Mouse (Mus musculus) telencephalon, adult 2 months (tissue): ENCODE measurements around the gene Bcl2l2.

ENCODE experiments used
- DNase-seq: peaks from one replicate; pipeline ENCODE4 v3.0.0-alpha.2; 2011; ENCODE audit warnings: low read depth, low spot score

Bcl2l2 gene

DNA sequence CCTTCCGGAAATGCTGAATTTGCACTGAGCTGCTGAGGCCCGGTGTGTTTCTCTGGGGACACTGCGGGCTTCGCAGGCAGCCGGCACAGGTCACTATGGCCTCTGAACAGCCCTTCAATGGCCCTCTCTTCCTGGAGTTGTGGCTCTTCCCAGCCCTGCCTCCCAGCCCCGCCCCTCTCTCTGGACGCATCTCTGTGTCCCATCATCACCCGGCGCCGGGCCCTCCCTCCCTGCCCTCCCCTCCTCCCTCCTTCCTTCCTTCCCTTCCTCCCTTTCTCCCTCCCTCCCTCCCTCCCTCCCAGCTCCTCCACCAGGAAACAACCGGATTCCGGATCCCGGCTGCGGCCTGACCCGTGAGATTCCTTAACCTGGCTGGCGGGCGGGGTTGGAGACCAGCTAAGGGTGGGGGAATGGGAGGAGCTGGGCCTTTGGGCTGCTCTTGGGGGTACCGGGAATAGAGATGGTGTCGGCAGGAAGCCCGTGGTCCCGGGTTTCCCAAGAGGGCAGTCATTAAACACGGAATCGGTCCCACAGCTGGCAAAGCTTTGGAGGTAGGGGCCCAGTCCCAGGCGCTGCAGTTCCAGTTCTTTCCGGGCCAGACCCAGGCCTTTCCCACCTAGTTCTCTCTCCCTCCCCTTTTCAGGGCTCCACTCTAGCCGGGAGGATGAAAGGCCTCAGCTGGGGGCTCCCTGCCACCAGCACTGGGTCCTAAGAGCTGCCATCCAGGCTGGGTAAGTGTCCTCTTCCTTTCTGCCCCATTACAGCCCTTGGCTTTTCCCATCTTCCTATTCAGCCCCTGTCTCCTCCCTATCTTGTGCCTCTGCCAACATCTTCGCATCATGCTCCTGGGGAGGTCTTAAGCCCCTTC lies at the start of gene Bcl2l2, which contains the start of gene Gm20521:
Bcl2l2 (plus strand) TSS at position 224 of the 868 bp plus-strand sequence.
Gm20521 (plus strand) TSS at position 288 of the 868 bp plus-strand sequence.
- DNase-seq = peak; percentile 77

GRCm38 (mm10) chr14:54843461-54843860 lies 39.7 kb upstream of the Bcl2l2 start:
- peak; percentile 42 for DNase-seq

GRCm38 (mm10) chr14:54855726-54856125 lies 27.5 kb upstream of the Bcl2l2 start:
- DNase-seq = no peak

DNA sequence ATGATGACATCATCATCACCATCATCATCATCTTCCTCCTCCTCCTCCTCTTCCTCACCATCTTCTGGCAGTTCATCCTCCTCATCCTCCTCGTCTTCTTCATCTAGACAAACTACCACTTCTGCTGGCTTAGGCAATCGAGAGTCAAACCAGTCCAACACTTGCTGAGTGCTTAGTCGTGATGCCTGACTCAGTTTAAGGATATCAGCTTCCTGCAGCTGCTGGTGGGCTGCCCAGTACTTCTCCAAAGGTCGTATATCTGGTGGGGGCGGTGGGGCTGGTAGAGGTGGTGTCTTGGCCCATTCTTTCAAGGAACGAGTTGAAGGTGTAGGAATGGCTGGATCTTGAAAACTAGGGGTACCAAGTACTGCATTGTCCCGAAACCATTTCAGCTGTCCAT lies 26.5 kb upstream of the Bcl2l2 start:
- DNase-seq = no peak

- no peak for DNase-seq
These were observed 25.3 kb upstream of the Bcl2l2 start for GRCm38 (mm10) chr14:54857891-54858290.

DNA sequence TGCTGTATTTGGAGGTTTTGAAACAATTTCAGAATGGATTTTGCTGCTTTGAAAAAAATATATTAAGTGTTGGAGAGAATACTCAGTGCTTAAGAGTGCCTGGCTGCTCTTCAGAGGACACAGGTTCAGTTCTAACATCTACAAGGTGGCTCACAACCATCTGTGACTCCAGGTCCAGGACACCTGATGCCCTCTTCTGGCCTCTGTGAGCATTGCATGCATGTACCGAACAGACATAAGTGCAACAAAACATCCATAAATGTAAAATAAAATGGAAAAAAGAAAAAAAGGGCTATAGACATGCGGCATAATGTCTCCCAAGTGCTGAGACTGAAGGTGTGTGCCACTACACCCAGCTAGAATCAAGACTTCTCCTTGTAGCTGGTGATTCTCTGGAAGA lies 22.7 kb upstream of the Bcl2l2 start:
- DNase-seq = no peak

DNA sequence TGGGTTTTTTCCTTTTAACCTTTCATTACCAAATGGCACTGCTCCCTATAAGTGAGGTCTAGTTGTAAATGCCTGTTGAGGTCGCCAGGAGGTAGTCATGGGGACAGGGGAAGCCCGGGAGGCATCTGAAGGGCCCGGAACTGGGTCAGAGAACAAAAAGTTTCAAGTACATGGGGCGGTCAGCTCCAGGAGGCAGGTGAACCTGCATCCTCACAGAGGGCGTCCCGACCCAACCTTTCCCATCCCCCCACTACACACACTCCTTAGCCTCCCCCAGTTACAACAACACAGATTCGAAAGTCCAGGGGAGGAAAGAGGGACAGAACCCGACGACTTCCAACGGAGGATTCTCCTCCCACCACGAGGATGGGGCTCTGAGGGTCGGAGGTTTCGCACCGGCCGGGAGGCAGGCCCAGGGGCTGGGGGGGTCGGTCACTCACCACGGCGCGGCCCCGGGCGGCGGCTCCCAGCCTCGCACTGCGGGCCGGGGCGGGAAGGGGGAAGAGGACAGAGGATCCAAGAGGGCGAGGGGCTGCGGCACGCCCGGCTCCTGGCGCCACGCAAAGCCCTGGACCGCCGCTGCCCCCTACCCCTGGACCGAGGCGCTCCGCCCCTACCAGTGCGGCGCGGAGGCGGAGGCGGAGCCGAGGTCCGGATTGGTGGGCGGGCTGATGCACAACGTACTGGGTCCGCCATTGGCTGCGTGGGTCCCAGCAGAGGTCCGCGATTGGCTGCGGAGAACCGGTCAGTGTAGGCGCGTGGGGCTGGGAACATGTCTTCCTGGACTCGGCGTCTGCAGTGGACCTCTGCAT lies 19.5 kb upstream of the Bcl2l2 start:
- DNase-seq = peak; percentile 85

DNA sequence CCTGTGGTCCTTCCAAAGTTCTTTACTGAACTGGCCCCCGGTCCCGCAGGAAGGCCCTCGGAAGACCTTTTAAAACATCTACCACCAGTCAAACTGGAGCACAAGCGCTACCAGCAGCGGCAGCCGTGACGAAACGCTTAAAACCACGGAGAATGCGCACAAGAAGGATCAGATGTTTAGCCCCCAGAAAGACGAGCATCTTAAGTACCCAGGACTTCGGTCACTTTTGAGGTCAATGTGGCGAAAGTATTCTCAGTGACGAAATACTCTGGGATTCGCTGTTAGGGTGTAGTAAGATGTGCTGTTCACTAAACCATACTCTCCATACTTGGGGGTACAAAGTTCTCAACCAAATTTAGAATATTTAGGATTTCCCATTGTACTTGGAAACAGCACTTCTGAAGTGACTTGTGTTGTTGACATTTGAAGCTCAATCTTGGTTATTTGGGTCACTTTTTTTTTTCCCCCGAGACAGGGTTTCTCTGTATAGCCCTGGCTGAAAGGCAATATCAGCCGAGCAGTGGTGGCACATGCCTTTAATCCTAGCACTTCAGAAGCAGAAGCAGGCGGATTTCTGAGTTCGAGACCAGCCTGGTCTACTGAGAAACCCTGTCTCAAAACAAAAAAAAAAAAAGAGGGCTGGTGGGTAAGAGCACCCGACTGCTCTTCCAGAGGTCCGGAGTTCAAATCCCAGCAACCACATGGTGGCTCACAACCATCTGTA lies 18.7 kb upstream of the Bcl2l2 start:
- no peak for DNase-seq

- no peak for DNase-seq
These were observed 17.6 kb upstream of the Bcl2l2 start for GRCm38 (mm10) chr14:54865626-54866025.

- DNase-seq = no peak
These were observed 16.9 kb upstream of the Bcl2l2 start for GRCm38 (mm10) chr14:54866268-54866667.

GRCm38 (mm10) chr14:54866936-54867335 lies 16.2 kb upstream of the Bcl2l2 start:
- DNase-seq = no peak

DNA sequence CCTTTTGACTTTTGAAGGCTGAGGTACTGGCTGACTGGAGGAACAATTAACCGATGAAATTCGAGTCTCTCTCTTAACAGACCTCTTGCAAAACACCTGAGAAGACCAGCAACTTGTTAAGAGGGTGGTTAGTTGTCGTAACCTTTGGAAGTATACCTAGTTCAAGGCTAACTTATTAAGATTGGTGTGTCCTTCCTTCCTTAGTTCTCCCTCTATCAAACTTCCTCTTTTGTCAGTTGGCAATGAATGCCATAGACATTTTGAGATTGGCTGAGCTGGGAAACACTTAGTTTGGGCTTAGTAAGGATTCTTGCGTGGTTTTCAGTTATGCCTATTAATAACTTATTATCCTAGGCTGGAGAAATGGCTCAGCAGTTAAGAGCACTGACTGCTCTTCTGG lies 15.2 kb upstream of the Bcl2l2 start:
- DNase-seq = no peak

DNA sequence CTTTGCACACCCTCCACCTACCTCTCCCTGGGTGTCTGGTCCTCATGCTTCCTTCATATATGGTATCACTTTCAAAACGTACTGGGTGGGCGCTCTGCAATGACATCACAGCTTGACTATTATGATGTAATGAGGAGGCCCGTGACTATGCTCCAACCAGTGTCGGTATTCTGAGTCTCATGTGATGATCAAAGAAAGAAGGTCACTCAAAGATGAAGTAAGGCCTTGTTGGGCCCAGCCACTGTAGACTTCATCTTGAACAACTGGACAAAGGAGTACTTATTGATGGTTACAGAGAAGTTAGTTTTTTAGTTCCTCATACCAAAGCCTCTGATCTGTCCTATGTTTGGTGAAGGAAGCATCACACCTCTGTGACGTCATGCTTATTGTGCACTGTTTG lies 12.3 kb upstream of the Bcl2l2 start, which contains the start of gene Homez:
Homez (minus strand) TSS at position 101 of the 400 bp plus-strand sequence.
- no peak for DNase-seq

GRCm38 (mm10) chr14:54874165-54874564 lies 9.0 kb upstream of the Bcl2l2 start:
- DNase-seq = no peak

- DNase-seq = peak; percentile 66
These were observed 7.2 kb upstream of the Bcl2l2 start for GRCm38 (mm10) chr14:54875844-54876538.

DNA sequence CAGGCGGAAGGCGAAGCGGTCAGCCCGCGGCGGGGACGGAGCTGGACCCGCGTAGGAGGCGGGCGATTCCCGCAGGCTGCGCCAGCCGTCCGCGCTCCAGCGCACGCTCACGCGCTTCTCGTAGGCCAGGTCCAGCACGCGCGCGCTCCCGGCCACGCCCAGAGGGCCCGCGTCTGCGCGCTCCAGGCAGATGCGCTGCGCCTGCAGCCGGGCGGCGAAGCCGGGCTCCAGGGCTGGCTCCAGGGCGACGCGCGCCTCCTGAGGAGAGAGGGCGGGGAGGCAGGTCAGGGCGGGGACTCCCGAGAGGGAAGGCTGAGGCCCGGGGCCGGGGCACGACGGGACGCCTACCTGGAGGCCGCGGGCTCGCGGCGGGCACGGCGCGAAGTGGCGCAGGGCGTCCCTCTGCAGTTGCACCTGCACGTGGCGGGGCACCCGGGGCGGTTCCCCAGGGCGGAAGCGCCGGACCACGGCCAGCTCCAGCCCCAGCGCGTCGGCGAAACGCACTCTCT lies 6.6 kb upstream of the Bcl2l2 start:
- peak; percentile 86 for DNase-seq

DNA sequence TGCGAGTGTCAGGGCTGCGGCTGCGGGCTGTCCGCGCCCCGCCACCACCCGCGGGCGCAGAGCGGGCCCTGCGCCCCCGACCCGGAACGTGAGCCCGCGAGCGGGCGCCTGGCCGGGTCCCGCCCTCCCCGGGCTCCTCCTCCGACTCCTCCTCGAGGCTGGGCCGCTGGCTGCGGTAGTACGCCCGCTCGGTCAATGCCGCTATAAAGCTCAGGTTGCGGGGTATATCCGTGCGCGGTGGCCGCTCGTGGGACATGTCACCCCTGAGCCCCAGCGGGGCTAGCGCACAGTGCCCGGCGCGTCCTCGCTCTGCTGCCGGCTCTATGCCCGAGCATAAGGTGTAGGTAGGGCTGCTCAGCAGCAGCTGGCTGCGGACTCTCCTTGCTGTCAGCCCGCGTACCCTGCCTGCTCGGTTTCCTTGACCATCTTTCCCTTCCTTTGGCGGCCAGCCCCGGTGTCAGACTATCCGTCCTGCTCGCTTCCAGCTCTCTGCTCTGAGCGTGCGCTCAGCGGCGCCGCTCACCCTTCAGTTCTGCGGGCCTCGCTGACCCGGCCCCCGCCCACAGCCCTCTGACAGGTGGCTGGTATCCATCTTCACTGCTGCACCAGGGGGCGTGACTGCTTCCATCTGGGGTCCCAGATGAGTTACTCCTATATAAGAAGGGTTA lies 6.0 kb upstream of the Bcl2l2 start, which contains the start of gene Ppp1r3e:
Ppp1r3e (minus strand) TSS at position 503 of the 668 bp plus-strand sequence.
- no peak for DNase-seq

DNA sequence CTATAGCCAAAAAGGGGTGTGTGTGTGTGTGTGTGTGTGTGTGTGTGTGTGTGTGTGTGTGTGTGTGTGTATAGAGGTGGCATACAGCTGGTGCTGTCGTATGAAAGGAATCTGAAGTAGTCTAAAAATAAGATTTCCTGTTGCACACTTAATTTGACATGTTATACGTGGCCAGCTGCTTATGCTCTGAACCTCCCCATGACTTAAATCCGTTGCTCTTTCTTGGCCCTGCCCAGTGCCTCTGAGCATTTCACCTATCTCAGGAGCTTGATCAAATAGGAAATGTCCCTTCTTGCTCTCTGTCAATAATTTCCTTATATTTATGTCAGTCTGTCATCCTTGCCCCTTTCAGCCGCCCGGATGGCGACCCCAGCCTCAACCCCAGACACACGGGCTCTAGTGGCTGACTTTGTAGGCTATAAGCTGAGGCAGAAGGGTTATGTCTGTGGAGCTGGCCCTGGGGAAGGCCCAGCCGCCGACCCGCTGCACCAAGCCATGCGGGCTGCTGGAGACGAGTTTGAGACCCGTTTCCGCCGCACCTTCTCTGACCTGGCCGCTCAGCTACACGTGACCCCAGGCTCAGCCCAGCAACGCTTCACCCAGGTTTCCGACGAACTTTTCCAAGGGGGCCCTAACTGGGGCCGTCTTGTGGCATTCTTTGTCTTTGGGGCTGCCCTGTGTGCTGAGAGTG lies 990 bp downstream of the Bcl2l2 start:
- DNase-seq = no peak

DNA sequence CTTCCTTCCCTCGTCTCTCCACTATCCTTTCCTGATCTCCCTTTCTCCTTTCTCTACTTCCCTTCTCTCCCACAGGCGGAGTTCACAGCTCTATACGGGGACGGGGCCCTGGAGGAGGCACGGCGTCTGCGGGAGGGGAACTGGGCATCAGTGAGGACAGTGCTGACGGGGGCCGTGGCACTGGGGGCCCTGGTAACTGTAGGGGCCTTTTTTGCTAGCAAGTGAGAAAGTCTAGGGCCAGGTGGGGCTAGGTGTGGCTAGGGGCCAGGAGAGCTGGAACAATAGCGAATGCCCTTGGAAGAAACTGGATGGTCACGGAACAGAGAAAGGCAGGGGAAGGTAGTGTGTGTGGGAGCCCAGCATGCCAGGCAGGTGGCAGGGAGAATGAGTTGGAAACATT lies 2.1 kb downstream of the Bcl2l2 start:
- no peak for DNase-seq

DNA sequence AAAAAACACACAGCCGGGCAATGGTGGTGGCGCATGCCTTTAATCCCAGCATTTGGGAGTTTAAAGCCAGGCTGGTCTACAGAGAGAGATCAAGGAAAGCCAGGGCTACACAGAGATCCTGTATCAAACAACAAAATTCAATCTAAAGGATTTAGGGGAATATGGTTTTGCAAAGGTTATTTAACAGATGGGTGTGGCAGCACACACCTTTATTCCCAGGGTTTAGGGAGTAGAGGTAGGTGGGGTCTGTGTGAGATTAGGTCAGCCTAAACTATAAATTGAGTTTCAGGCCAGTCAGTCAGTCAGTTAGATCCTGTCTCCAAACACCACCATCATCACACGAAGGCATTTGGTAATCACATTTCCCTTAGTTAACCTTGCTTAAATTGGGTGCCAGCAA lies 9.0 kb downstream of the Bcl2l2 start, which contains the start of gene Pabpn1:
Pabpn1 (plus strand) TSS at position 301 of the 400 bp plus-strand sequence.
- no peak for DNase-seq
